10 mouse cellular contexts compared by ENCODE assay signal in the genomic region with DNA sequence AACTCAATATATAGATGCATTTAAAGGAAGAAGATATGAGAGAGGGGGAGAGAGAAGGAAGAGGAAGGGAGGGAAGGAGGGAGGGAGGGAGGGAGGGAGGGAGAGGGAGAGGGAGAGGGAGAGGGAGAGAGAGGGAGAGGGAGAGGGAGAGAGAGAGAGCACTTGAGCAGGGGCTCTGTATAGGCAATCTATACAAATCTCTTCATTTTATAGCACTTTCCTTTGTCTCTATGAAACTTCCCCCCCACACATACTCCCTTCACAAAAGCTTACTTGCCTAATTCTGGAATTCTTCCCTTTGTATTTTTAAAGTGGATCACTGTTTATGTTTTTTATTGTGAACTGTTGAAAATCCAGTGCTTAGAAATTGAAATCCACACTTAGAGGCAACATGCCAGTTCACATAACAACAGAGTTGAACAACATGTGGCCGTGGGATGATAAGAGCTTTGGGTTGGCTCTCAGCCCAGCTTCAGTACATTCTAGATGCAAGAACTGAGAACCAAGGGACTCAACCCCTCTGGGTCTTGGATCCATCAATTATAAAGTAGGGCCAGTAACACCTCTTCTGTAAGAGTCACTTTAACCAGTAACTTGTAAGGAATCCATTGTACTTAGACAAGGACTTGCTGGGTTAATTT. TPM values are rescaled to one million over a fixed set of nuclear protein-coding genes. Genes with fewer than 3 reads are reported as not detected.
DNase-seq lines count a peak whose midpoint lies in the region; ATAC-seq lines count a peak whose summit lies in the region.
"Had no signal": no experiment of that assay in that cellular context is flagged by ENCODE, and none has a peak within 500 bp of the region (broad histone marks: within the 10 kb centered on the region; RNA-seq: fewer than 3 reads in every experiment).

No protein-coding gene starts in this region.

- no peaks in the 10 kb centered on the region for H3K36me3 ChIP-seq in kidney, embryonic 16.5 days (ENCODE audit: insufficient read depth, low read length)
- H3K36me3 ChIP-seq: hindbrain, embryonic 13.5 days had no signal

- no peaks in the 10 kb centered on the region for H3K27me3 ChIP-seq in kidney, embryonic 16.5 days (ENCODE audit: insufficient read depth, low read length)
- H3K27me3 ChIP-seq: hindbrain, embryonic 13.5 days had no signal

- no peak overlapping the region for H3K9ac ChIP-seq in kidney, embryonic 16.5 days (replicated peaks; ENCODE audit: low read length)
- H3K9ac ChIP-seq: hindbrain, embryonic 13.5 days; liver, postnatal 0 days had no signal

- no peaks in the 10 kb centered on the region for H3K9me3 ChIP-seq in kidney, embryonic 16.5 days (ENCODE audit: low read length)
- H3K9me3 ChIP-seq: hindbrain, embryonic 13.5 days had no signal

- H3K4me3 ChIP-seq in kidney, embryonic 16.5 days (ENCODE audit: low read length) = no peak overlapping the region
- H3K4me3 ChIP-seq: hindbrain, embryonic 13.5 days had no signal

- H3K27ac ChIP-seq in kidney, embryonic 16.5 days (ENCODE audit: low read length) = no peak overlapping the region
- H3K27ac ChIP-seq: hindbrain, embryonic 13.5 days had no signal

- H3K4me1 ChIP-seq in kidney, embryonic 16.5 days (ENCODE audit: insufficient read depth, low read length) = no peaks in the 10 kb centered on the region
- H3K4me1 ChIP-seq: hindbrain, embryonic 13.5 days had no signal

- no peak overlapping the region for H3K4me2 ChIP-seq in kidney, embryonic 16.5 days (replicated peaks; ENCODE audit: low read depth, low read length)
- H3K4me2 ChIP-seq: hindbrain, embryonic 13.5 days had no signal

- WGBS in kidney, embryonic 16.5 days = 55% methylated on average over 1 of the region's 1 CpGs

- no peak for DNase-seq in kidney, adult 9 months
- DNase-seq in kidney, postnatal 14 days = peak; percentile 32
- no peak for DNase-seq in spleen, postnatal 4 days (ENCODE audit: low spot score in 2 of 2)
- DNase-seq in c-Kit-positive CD71-positive TER-119-positive erythroid progenitor cells, embryonic 14.5 days (ENCODE audit: low spot score) = no peak
- no peak for DNase-seq in gastrocnemius, postnatal 25 days
- DNase-seq: liver, postnatal 0 days had no signal

- peak; percentile 61; the same call in 1 of the 2 replicates for ATAC-seq in kidney, embryonic 16.5 days (ENCODE audit: low FRiP score, low TSS enrichment)
- peak; percentile 61 for ATAC-seq in common myeloid progenitor, adult 5-6 weeks (replicated peaks; ENCODE audit: low read depth, poor library complexity, severe bottlenecking)
- peak; percentile 34 for ATAC-seq in megakaryocyte progenitor cell, adult 5-6 weeks (replicated peaks; ENCODE audit: poor library complexity)
- ATAC-seq: liver, postnatal 0 days had no signal

RNA-seq across cellular contexts. Expression of a gene that starts 56.0 kb away (rescaled TPM):
- polyA plus RNA-seq in kidney, embryonic 16.5 days (2015; fragmentation: Nextera tagmentation; extraction: Ambion mirVana) = not detected in 2 replicates
- not detected in 2 replicates for total RNA-seq in common myeloid progenitor, adult 5-6 weeks (2017)
- not detected in 2 replicates for total RNA-seq in megakaryocyte progenitor cell, adult 5-6 weeks (2015)
- total RNA-seq in megakaryocyte progenitor cell, adult 5-6 weeks (2017) = not detected in 2 replicates
- total RNA-seq in gastrocnemius, postnatal 25 days (2021) = not detected
- polyA plus RNA-seq: hindbrain, embryonic 13.5 days; liver, postnatal 0 days had no signal
